In genomic region chr2:77171444-77172240, GRCm38 (mm10) we compare ENCODE assay signal across 8 mouse cellular contexts. TPM values are rescaled to one million over a fixed set of nuclear protein-coding genes. Genes with fewer than 3 reads are reported as not detected.
A peak's percentile ranks its signal among the peaks of the same experiment; 100 is the strongest.
DNase-seq lines count a peak whose midpoint lies in the region; ATAC-seq and TF ChIP-seq lines count a peak whose summit lies in the region.

No protein-coding gene starts in this region.

- ATAC-seq in forebrain, embryonic 13.5 days, result peak; percentile 60
- ATAC-seq in lung, postnatal 0 days, result peak; percentile 63

- no peaks in the 10 kb centered on the region for H3K36me3 ChIP-seq in forebrain, embryonic 13.5 days (ENCODE audit: poor library complexity, severe bottlenecking)
- no peaks in the 10 kb centered on the region for H3K36me3 ChIP-seq in hindbrain, embryonic 10.5 days
- H3K36me3 ChIP-seq in lung, postnatal 0 days (ENCODE audit: insufficient read depth, low read length), result no peaks in the 10 kb centered on the region
- H3K36me3 ChIP-seq in small intestine, adult 2 months (ENCODE audit: control insufficient read depth, insufficient read depth, low read length), result no peaks in the 10 kb centered on the region

- peak overlapping the region; percentile 50 for H3K4me2 ChIP-seq in forebrain, embryonic 13.5 days
- H3K4me2 ChIP-seq in lung, postnatal 0 days (replicated peaks; ENCODE audit: low read depth, low read length), result peak overlapping the region; percentile 82

- no peaks in the 10 kb centered on the region for H3K27me3 ChIP-seq in forebrain, embryonic 13.5 days
- no peaks in the 10 kb centered on the region for H3K27me3 ChIP-seq in hindbrain, embryonic 10.5 days (ENCODE audit: insufficient read depth, poor library complexity, severe bottlenecking)
- H3K27me3 ChIP-seq in lung, postnatal 0 days (replicated peaks; ENCODE audit: insufficient read depth, low read length), result no peaks in the 10 kb centered on the region
- H3K27me3 ChIP-seq in small intestine, adult 2 months (ENCODE audit: control insufficient read depth, insufficient read depth, low read length), result no peaks in the 10 kb centered on the region

- TF ChIP-seq CTCF in lung, postnatal 0 days (IDR thresholded peaks at IDR 0.05), result no peak
- TF ChIP-seq CTCF in small intestine, adult 2 months (IDR thresholded peaks at IDR 0.05; ENCODE audit: extremely low read depth, insufficient read length, insufficient replicate concordance, low read depth, low read length), result no peak

- H3K4me3 ChIP-seq in forebrain, embryonic 13.5 days, result peak overlapping the region; percentile 15
- H3K4me3 ChIP-seq in hindbrain, embryonic 10.5 days, result peak overlapping the region; percentile 16; the same call in 1 of the 2 replicates
- H3K4me3 ChIP-seq in lung, postnatal 0 days (ENCODE audit: low read depth, low read length), result peak overlapping the region; percentile 22
- peak overlapping the region; percentile 14 for H3K4me3 ChIP-seq in small intestine, adult 2 months (ENCODE audit: low read depth, low read length)

- no peak overlapping the region for H3K27ac ChIP-seq in forebrain, embryonic 13.5 days
- peak overlapping the region; percentile 69 for H3K27ac ChIP-seq in hindbrain, embryonic 10.5 days
- H3K27ac ChIP-seq in lung, postnatal 0 days (ENCODE audit: low read length), result peak overlapping the region; percentile 91
- H3K27ac ChIP-seq in small intestine, adult 2 months (ENCODE audit: insufficient read depth, low read depth, low read length), result no peak overlapping the region

- WGBS in forebrain, embryonic 13.5 days, result 29% methylated on average over 23 of the region's 23 CpGs
- WGBS in hindbrain, embryonic 10.5 days, result 52% methylated on average over 23 of the region's 23 CpGs
- 18% methylated on average over 23 of the region's 23 CpGs for WGBS in lung, postnatal 0 days
- WGBS in small intestine, adult 2 months, result 44% methylated on average over 23 of the region's 23 CpGs

- no peaks in the 10 kb centered on the region for H3K9me3 ChIP-seq in forebrain, embryonic 13.5 days (replicated peaks)
- H3K9me3 ChIP-seq in hindbrain, embryonic 10.5 days, result no peaks in the 10 kb centered on the region
- H3K9me3 ChIP-seq in lung, postnatal 0 days (ENCODE audit: low read length), result no peaks in the 10 kb centered on the region

- peaks cover 41% of the 10 kb centered on the region for H3K4me1 ChIP-seq in forebrain, embryonic 13.5 days
- peaks cover 42% of the 10 kb centered on the region for H3K4me1 ChIP-seq in hindbrain, embryonic 10.5 days (replicated peaks)
- H3K4me1 ChIP-seq in lung, postnatal 0 days (ENCODE audit: insufficient read depth, low read depth, low read length), result peaks cover 16% of the 10 kb centered on the region
- H3K4me1 ChIP-seq in small intestine, adult 2 months (ENCODE audit: control insufficient read depth, insufficient read depth, insufficient read length, low read length), result no peaks in the 10 kb centered on the region

- peak; percentile 39; the same call in 1 of the 2 replicates for TF ChIP-seq EP300 in lung, postnatal 0 days (IDR thresholded peaks at IDR 0.05)

- DNase-seq in frontal cortex, postnatal 36 days (ENCODE audit: low spot score in 2 of 2), result peak; percentile 33 to 40
- DNase-seq in frontal cortex, postnatal 14 days (ENCODE audit: low spot score in 2 of 2), result no peak
- DNase-seq in hindbrain, embryonic 10.5 days (ENCODE audit: low spot score), result peak; percentile 23
- peak; percentile 25 for DNase-seq in layer of hippocampus, adult 9-11 months
- peak; percentile 84 for DNase-seq in lung, postnatal 0 days (ENCODE audit: low spot score)
- DNase-seq in adrenal gland, adult 8-10 months, result no peak

- no peak for TF ChIP-seq POLR2A in small intestine, adult 2 months (IDR thresholded peaks at IDR 0.05; ENCODE audit: low read depth, low read length)

- peak overlapping the region; percentile 12; the same call in 1 of the 2 replicates for H3K9ac ChIP-seq in forebrain, embryonic 13.5 days
- H3K9ac ChIP-seq in lung, postnatal 0 days (replicated peaks; ENCODE audit: low read depth), result no peak overlapping the region

RNA-seq across cellular contexts. Expression of gene Ccdc141, which starts 1.2 kb away (rescaled TPM):
- polyA plus RNA-seq in forebrain, embryonic 13.5 days (2015; fragmentation: Nextera tagmentation; extraction: Ambion mirVana), result 3.0 and 3.6 TPM in 2 replicates
- 2.8 and 3.4 TPM in 2 replicates for polyA plus RNA-seq in hindbrain, embryonic 10.5 days (2016; fragmentation: Nextera tagmentation; extraction: Ambion mirVana)
- 31.9 and 37.0 TPM in 2 replicates for polyA plus RNA-seq in lung, postnatal 0 days (2015; fragmentation: Nextera tagmentation; extraction: Ambion mirVana)
- 0.41 and 0.88 TPM in 2 replicates for polyA plus RNA-seq in small intestine, adult 2 months (2012; rRNA removed)
- 1 to 10 TPM; 5.0 to 9.8 (median 9.3) TPM for total RNA-seq in adrenal gland, adult 8-10 months (2022)

Comparison
In these comparisons a context has a peak if more than half of its experiments do, and no peak if none do; other contexts are left out.
1. DNase-seq: peak in frontal cortex, postnatal 36 days (2 of 2), hindbrain, embryonic 10.5 days (single experiment), layer of hippocampus, adult 9-11 months (single experiment) and lung, postnatal 0 days (single experiment); none in frontal cortex, postnatal 14 days (0 of 2) and adrenal gland, adult 8-10 months (single experiment).
2. H3K27ac ChIP-seq: peak in hindbrain, embryonic 10.5 days (single experiment) and lung, postnatal 0 days (single experiment); none in forebrain, embryonic 13.5 days (single experiment) and small intestine, adult 2 months (single experiment).
3. Peak in every context shown above with its lines, with median percentiles within 50 percentile points of each other: H3K4me3 ChIP-seq.